Mouse (Mus musculus) forebrain, postnatal 0 days (tissue): ENCODE results near the gene Zfyve21. TPM values are rescaled to one million over a fixed set of nuclear protein-coding genes. Genes with fewer than 3 reads are reported as not detected.

Experiments used
- ATAC-seq: fragments of 200-750 bp; cut with Nextera tagmentation; 2 replicates; pipeline ENCODE4 v1.8.0; 2017; ENCODE audit warnings: mild to moderate bottlenecking, moderate library complexity
- DNase-seq: peaks from one replicate; pipeline ENCODE4 v3.0.0-alpha.2; 2015
- H3K27ac ChIP-seq: fragments of 300-500 bp; sonication (generic); 2 replicates; pipeline ENCODE4 v1.5.1; 2014; ENCODE audit warnings: low read depth, mild to moderate bottlenecking, antibody characterized with exemption, low read length, moderate library complexity, mixed read lengths
- H3K27me3 ChIP-seq: fragments of 300-500 bp; sonication (generic); 2 replicates; pipeline ENCODE4 v1.6.1; 2014; ENCODE audit warnings: mild to moderate bottlenecking, low read length, mixed read lengths; ENCODE audit not compliant: insufficient read depth
- H3K36me3 ChIP-seq: fragments of 300-500 bp; sonication (generic); 2 replicates; pipeline ENCODE4 v1.6.1; 2014; ENCODE audit warnings: mild to moderate bottlenecking, moderate library complexity; ENCODE audit not compliant: insufficient read depth
- H3K4me1 ChIP-seq: fragments of 300-500 bp; sonication (generic); 2 replicates; pipeline ENCODE4 v1.6.1; 2014; ENCODE audit warnings: antibody characterized with exemption; ENCODE audit not compliant: insufficient read depth
- H3K4me2 ChIP-seq: fragments of 300-500 bp; sonication (generic); 2 replicates; pipeline ENCODE4 v1.6.1; 2014; ENCODE audit warnings: low read depth, mild to moderate bottlenecking, moderate library complexity
- H3K4me3 ChIP-seq: fragments of 300-500 bp; sonication (generic); 2 replicates; pipeline ENCODE4 v1.5.1; 2014; ENCODE audit warnings: low read depth, low read length, mixed read lengths
- H3K9ac ChIP-seq: fragments of 300-500 bp; sonication (generic); 2 replicates; pipeline ENCODE4 v1.6.1; 2014; ENCODE audit warnings: mild to moderate bottlenecking
- H3K9me3 ChIP-seq: fragments of 300-500 bp; sonication (generic); 2 replicates; pipeline ENCODE4 v1.6.1; 2016; ENCODE audit warnings: low read length
- CTCF ChIP-seq: sonication (generic); IDR thresholded peaks from 2 replicates; pipeline ENCODE4 v1.5.1; 2016; ENCODE audit warnings: antibody characterized with exemption, control low read depth, low read depth
- WGBS: fragments of 180-500 bp; shearing (Covaris S2); extraction: QIAGEN DNeasy Blood & Tissue Kit; methylation state at CpG from one replicate; pipeline ENCODE4 v1.1.7; 2014; 5-methylcytosine and 5-hydroxymethylcytosine counted together
- polyA plus RNA-seq: library from polyadenylated mRNA; unstranded; fragments of >200 nt; fragmentation: Nextera tagmentation; extraction: Ambion mirVana; gene quantifications from 2 replicates; pipeline ENCODE4 v1.2.1, GENCODE M21; 2015
- total RNA-seq: library from RNA; depleted of rRNA; stranded (reverse); fragments of >200 nt; gene quantifications from 2 replicates; pipeline ENCODE4 v1.2.3, GENCODE M21; 2014

Zfyve21 gene
- total and polyA plus RNA-seq, 2 experiments from 2014 or later, result 21.2 to 29.5 TPM

DNA sequence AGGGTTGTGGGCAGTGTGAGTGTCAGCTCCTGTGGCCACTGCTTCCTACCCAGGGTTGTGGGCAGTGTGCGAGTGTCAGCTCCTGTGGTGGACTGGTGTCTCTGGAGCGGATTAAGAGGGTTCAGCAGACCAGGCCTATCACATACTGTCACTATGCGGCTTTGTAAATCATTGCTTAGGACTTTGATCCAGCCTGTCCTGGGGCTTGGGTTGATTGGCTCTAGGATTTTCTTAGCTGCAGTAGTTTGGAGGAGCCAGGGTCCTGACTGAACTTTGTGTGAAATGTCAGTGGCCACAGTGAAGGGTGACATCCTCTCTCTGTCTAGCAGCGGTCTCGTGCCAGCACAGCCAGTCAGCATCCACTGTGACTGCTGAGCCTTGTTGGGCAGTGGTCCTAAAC lies 23.9 kb upstream of the Zfyve21 start:
- H3K36me3 ChIP-seq, result peaks cover 77% of the 10 kb centered on the region
- no peak for TF ChIP-seq CTCF
- no peak overlapping the region for H3K27ac ChIP-seq
- DNase-seq (no peak), ATAC-seq (no peak)
- no peak overlapping the region for H3K9ac ChIP-seq
- no peaks in the 10 kb centered on the region for H3K4me1 ChIP-seq
- H3K9me3 ChIP-seq, result no peaks in the 10 kb centered on the region
- H3K4me3 ChIP-seq, result no peak overlapping the region
- H3K27me3 ChIP-seq, result no peaks in the 10 kb centered on the region
- 95% methylated on average over 5 of the region's 5 CpGs for WGBS
- H3K4me2 ChIP-seq, result no peak overlapping the region

DNA sequence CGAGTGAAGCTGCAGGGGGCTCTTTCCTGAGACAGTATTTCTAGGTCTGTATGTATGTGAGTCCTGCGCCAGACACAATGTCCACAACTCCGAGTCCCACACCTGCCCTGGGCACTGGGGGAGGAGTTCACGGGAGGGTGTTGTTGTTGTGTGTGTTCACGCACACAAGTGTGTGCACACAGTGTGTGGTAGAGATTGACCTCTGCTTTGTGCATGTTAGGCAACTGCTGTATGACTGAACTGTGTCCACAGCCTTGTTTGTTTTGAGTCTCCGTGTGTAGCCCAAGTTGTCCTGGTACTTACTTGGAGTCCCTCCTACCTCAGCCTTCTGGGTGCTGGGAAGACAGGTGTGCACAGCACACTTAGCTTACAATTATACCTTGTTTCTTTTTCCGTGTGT lies 23.3 kb upstream of the Zfyve21 start:
- Histone ChIP-seq H3K27ac (no peak overlapping the region), H3K27me3 (no peaks in the 10 kb centered on the region), H3K4me3 (no peak overlapping the region), H3K4me1 (no peaks in the 10 kb centered on the region), H3K36me3 (peaks cover 77% of the 10 kb centered on the region), H3K9me3 (no peaks in the 10 kb centered on the region), H3K4me2 (no peak overlapping the region), H3K9ac (no peak overlapping the region)
- WGBS, result 91% methylated on average over 7 of the region's 7 CpGs
- DNase-seq (no peak), ATAC-seq (no peak)
- no peak for TF ChIP-seq CTCF

DNA sequence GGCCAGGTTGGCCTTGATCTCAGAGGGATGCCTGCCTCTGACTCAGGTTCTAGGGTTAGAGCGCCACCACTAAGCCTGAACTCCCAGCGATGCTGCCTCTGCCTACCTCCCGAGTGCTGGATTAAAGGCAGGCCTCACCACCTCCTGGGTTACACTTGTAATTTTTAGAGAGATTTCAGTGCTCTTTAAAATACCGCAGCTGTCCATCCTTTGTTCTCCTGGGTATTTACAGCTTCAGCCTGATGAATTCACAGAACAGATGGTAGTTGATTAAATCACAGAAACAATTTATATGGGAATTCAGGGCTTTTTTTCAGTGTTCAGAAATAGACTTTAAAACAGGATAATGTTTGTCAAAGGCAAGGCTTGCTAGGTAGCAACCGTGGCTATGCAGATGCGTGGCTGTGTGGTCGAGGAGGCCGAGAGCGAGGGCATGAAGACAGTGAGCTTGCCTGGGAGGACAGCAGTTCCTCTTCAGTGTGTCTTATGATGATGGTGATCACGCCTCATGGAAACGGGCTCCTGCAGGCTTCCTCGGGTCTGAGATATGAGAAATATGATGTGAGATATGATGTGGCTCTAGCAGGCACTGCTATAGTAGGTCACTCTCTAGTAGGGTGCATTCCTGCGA lies 22.4 kb upstream of the Zfyve21 start:
- Histone ChIP-seq H3K9ac (no peak overlapping the region), H3K4me2 (no peak overlapping the region), H3K27me3 (no peaks in the 10 kb centered on the region), H3K36me3 (peaks cover 77% of the 10 kb centered on the region), H3K4me3 (no peak overlapping the region), H3K27ac (peak overlapping the region; percentile 62; the same call in 1 of the 2 replicates), H3K9me3 (no peaks in the 10 kb centered on the region), H3K4me1 (no peaks in the 10 kb centered on the region)
- no peak for TF ChIP-seq CTCF
- peak; percentile 26; the same call in 1 of the 2 replicates for ATAC-seq
- WGBS, result 76% methylated on average over 13 of the region's 13 CpGs
- no peak for DNase-seq

DNA sequence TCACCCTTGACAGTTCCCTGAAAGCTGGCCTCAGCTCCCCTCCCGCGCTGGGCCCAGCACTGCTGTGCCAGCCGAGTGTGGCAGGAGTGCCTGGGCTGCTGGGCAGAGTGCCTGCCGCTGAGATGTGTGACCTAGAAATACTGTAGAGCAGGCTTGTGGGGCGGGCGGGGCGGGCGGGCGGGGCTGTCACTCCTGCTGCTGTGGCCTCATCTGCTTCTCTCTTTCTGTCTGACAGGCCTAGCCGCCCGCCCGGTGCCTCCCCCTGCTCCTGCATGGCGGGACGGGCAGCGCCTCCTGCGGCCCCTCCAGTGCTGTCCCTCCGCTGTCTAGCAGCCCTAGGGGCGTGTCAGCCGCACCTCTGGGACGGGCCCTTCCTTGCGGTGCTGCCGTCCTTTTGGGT lies 19.9 kb upstream of the Zfyve21 start:
- no peaks in the 10 kb centered on the region for H3K4me1 ChIP-seq
- ATAC-seq, result no peak

DNA sequence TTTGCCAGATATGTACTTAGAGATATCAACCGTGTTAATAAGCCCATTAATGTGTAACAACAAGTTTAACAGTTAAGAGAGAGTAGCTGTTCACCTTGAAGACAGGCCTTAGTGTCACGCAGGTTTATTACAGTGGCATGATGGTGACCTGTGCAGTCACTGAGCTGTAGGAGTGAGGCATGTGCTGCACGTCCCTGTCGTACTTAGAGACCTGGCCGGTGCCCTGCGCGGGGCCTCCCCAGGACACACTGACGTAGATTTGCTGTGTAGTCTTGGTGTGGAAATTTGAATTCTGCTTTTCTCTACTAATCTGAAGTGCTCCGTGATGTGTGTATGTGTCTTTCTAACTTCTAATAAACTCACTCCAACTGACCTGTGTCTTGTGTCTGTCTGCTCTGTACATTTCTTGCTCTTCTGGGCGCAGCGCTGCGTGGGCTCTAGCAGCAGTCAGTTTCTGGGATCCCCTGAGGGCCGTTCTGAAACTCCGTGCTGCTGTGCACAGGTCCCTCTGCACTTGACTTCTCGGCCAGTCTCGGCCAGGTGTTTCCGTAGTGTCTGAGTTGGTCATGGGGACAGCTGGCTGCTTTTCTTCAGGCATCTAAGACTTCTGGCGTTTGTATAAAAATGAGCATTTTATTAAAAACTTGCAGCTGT lies 19.3 kb upstream of the Zfyve21 start:
- Histone ChIP-seq H3K9me3 (no peaks in the 10 kb centered on the region), H3K27me3 (no peaks in the 10 kb centered on the region), H3K4me1 (no peaks in the 10 kb centered on the region), H3K4me2 (no peak overlapping the region), H3K9ac (no peak overlapping the region), H3K27ac (no peak overlapping the region), H3K4me3 (no peak overlapping the region), H3K36me3 (peaks cover 76% of the 10 kb centered on the region)
- TF ChIP-seq CTCF, result no peak
- DNase-seq (no peak), ATAC-seq (no peak)
- 96% methylated on average over 18 of the region's 18 CpGs for WGBS

More for the DNA sequence above, 19.9 kb upstream of the Zfyve21 start:
- Histone ChIP-seq H3K4me3 (no peak overlapping the region), H3K27me3 (no peaks in the 10 kb centered on the region), H3K9ac (no peak overlapping the region), H3K4me2 (no peak overlapping the region), H3K36me3 (peaks cover 78% of the 10 kb centered on the region), H3K27ac (no peak overlapping the region), H3K9me3 (no peaks in the 10 kb centered on the region)
- TF ChIP-seq CTCF, result no peak
- no peak for DNase-seq
- WGBS, result 89% methylated on average over 22 of the region's 22 CpGs

DNA sequence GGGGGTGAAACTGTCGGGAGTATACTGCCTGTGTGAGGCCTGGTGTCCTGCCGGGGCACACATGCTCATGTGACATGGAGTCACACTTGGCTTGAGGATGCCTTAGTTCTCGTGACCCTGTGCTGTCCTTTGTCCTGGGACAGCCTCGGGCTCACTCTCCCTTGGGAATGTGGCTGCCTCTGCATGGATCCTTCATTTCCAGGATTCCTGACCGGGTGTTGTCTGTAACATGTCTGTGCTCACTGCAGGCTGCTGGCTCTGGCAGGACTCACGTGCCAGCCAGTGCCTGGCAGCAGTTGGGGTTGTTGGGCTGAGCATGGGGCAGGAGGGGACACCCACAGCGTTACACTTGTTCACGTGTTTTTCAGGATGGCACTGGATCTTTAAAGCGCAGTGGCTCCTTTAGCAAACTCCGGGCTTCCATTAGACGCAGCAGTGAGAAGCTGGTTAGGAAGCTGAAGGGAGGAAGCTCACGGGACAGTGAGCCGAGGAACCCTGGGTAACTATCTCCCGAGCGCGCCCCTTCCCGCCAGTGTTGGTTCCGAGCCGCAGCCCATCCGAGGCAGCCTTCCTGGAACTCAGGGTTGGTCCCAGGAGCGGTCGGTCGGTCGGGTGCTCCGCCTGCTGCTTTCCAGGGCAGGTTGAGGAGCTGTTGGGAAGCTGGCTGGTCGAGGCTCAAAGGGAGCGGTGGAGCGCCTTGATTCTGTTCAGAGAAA lies 18.6 kb upstream of the Zfyve21 start:
- WGBS, result 91% methylated on average over 28 of the region's 28 CpGs
- peaks cover 72% of the 10 kb centered on the region for H3K36me3 ChIP-seq
- no peak overlapping the region for H3K27ac ChIP-seq
- DNase-seq (no peak), ATAC-seq (no peak)
- no peak overlapping the region for H3K9ac ChIP-seq
- H3K9me3 ChIP-seq, result no peaks in the 10 kb centered on the region
- H3K27me3 ChIP-seq, result no peaks in the 10 kb centered on the region
- no peak for TF ChIP-seq CTCF
- no peak overlapping the region for H3K4me2 ChIP-seq
- H3K4me1 ChIP-seq, result no peaks in the 10 kb centered on the region
- H3K4me3 ChIP-seq, result no peak overlapping the region

DNA sequence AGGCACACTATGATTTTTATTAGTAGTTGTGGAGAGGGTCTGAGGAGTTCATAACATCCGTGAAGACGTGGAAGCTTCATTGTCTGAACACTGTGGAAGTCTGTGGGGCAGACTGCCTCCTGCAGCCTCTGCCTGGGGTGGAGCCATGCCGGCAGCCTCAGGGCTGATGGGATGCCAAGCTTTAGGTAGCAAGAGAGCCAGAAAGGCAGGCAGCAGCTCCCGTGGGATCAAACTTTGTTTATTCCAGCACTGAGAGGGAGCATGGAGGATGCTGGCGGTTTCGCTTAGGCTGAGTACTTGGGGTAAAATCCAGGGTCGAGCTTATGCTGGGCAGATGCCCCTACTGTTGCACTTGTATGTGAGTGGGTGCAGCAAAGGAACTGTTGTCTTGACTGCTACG lies 16.7 kb upstream of the Zfyve21 start:
- no peak for ATAC-seq
- H3K36me3 ChIP-seq, result peaks cover 74% of the 10 kb centered on the region
- WGBS, result 86% methylated on average over 8 of the region's 8 CpGs
- H3K4me1 ChIP-seq, result no peaks in the 10 kb centered on the region
- no peaks in the 10 kb centered on the region for H3K9me3 ChIP-seq
- no peak overlapping the region for H3K27ac ChIP-seq
- H3K4me2 ChIP-seq, result no peak overlapping the region
- TF ChIP-seq CTCF, result no peak
- H3K4me3 ChIP-seq, result no peak overlapping the region
- H3K27me3 ChIP-seq, result no peaks in the 10 kb centered on the region
- no peak for DNase-seq
- H3K9ac ChIP-seq, result no peak overlapping the region
